Mouse (Mus musculus) layer of hippocampus, postnatal 36 days (tissue): ENCODE results near the gene Slc25a39. TPM values are rescaled to one million over a fixed set of nuclear protein-coding genes. Genes with fewer than 3 reads are reported as not detected.

Experiments used
- DNase-seq, 2 experiments: peaks; one replicate each; pipeline ENCODE4 v3.0.0; 2022
- total RNA-seq, 2 experiments: library from RNA; stranded (reverse); gene quantifications; 2 replicates each; pipeline ENCODE4 v1.2.3; 2021

The Slc25a39 gene
- total RNA-seq, 2 experiments from 2014 or later = 61.9 to 64.0 TPM

DNA sequence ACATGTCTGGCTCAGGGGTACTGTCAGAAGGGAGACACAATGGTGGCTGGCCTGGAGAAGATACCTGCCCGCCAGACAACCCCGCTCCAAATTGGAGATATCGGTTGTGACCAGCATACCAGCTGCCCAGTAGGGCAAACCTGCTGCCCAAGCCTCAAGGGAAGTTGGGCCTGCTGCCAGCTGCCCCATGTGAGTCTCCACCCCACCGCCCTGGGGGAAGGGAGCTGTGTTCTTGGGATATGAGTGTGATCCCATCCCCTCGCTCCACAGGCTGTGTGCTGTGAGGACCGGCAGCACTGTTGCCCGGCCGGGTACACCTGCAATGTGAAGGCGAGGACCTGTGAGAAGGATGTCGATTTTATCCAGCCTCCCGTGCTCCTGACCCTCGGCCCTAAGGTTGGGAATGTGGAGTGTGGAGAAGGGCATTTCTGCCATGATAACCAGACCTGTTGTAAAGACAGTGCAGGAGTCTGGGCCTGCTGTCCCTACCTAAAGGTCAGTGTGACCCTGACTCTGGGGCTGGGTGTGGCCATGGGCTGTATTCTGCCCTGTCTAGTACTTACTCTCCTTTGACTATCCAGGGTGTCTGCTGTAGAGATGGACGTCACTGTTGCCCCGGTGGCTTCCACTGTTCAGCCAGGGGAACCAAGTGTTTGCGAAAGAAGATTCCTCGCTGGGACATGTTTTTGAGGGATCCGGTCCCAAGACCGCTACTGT lies 28.2 kb upstream of the Slc25a39 start:
- DNase-seq = no peak

DNA sequence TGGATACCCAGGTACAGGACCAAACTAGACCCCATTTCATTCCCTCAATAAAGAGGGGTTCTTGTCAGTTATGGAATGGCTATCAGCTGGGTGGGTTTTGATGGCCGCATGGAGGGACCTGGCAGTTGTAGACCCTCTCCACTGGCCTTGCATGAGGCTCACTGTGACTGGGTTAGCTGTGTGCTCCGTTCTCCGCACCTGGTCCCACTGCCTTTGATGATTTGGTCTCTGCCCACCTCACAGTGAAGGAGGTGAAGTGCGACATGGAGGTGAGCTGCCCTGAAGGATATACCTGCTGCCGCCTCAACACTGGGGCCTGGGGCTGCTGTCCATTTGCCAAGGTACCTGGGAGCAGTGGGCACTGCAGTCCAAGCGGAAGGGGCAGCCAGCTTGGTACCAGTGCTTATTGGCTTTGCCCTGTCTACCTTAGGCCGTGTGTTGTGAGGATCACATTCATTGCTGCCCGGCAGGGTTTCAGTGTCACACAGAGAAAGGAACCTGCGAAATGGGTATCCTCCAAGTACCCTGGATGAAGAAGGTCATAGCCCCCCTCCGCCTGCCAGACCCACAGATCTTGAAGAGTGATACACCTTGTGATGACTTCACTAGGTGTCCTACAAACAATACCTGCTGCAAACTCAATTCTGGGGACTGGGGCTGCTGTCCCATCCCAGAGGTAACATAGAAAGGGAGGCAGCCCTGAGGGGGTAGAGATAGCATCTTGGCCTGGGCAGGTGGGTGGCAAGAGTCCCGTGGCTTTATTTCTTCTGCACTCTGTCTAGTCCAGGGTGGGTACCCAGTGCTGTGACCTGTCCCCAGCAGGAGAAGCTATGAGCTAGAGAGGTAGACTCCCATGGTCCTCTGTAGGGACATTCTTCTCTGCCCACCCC lies 27.3 kb upstream of the Slc25a39 start:
- DNase-seq = no peak

DNA sequence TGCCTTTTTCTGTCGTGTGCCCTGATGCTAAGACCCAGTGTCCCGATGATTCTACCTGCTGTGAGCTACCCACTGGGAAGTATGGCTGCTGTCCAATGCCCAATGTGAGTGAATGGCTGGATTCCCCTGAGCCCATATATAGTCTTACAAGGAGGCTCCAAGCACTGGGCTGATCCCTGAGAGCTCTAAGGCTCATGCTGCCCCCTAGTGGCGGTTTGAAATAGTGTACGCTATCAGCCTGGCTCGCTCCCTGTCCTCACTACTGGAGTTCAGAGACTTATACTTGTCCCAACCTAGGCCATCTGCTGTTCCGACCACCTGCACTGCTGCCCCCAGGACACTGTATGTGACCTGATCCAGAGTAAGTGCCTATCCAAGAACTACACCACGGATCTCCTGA lies 26.7 kb upstream of the Slc25a39 start:
- DNase-seq = peak; percentile 84 to 85

DNA sequence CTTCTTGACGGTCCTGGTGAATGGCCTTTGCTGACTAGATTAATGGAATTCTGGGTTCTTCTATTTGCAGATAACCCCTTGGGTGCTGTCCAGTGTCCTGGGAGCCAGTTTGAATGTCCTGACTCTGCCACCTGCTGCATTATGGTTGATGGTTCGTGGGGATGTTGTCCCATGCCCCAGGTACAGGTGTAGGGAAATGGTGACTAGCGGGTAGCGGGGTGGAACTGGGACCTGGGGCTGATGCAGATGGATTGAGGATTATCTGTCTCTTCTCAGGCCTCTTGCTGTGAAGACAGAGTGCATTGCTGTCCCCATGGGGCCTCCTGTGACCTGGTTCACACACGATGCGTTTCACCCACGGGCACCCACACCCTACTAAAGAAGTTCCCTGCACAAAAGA lies 26.1 kb upstream of the Slc25a39 start:
- no peak for DNase-seq

DNA sequence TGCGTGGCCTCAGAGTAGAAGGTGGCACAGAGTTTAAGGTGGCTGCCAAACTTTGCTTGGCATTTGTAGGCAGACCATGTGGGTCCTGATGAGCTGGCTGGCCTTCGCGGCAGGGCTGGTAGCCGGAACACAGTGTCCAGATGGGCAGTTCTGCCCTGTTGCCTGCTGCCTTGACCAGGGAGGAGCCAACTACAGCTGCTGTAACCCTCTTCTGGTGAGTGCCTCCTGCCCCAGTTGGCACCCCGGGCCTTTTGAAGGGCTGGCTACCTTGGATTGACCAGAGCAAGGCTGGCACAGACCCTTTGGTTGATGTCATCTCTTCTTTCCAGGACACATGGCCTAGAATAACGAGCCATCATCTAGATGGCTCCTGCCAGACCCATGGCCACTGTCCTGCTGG lies 25.1 kb upstream of the Slc25a39 start:
- DNase-seq = peak in 1 of 2 experiments; percentile 39

DNA sequence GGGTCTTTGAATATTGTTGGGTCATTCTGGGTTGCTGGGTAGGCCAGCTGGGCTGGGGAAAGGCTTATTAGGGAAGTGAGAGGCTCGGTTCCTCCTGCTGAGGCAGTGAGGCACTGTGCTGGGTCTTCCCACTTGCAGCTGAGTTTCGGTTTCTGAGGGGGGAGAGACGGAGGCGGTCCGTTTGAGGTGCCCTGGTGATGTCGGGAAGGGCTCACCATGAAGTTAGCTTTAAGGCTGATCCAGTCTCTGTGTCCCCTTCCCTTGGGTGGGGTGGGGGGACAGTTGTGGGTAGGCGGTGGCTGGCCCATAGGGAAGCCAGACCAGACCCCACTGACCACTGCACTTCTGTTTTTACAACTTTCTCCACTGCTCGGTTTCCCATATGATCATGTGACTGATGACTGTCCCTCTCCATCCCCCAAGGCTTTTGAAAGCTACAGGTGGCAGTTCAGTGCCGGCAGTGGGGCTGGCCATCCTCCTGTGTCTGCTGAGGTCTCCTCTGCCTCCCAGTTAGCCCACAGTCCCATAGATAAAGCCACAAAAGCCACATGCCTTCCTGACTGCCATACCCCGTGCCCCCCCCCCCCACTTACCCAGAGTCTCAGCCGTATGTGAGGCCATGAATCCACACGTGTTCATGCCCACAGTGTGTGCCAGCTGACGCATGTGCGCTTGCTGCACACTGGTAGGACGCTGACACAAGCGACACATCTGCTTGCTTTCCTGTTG lies 24.5 kb upstream of the Slc25a39 start:
- peak in 1 of 2 experiments; percentile 24 for DNase-seq

DNA sequence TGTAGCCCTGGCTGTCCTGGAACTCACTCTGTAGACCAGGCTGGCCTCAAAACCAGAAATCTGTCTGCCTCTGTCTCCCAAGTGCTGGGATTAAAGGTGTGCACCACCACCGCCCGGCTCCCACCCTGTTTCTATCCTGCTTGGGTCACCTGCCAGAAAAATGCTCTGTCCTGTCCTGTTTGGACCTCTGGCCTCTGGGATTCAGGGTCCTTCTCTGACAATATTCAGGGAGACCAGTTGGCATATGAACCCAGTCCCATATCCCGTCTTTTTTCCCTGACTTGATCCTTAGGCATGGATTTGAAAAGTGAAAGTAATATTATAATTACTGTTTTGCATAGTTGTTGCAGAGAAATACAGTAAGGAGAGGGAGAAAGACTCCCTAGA lies 24.0 kb upstream of the Slc25a39 start:
- DNase-seq = no peak

DNA sequence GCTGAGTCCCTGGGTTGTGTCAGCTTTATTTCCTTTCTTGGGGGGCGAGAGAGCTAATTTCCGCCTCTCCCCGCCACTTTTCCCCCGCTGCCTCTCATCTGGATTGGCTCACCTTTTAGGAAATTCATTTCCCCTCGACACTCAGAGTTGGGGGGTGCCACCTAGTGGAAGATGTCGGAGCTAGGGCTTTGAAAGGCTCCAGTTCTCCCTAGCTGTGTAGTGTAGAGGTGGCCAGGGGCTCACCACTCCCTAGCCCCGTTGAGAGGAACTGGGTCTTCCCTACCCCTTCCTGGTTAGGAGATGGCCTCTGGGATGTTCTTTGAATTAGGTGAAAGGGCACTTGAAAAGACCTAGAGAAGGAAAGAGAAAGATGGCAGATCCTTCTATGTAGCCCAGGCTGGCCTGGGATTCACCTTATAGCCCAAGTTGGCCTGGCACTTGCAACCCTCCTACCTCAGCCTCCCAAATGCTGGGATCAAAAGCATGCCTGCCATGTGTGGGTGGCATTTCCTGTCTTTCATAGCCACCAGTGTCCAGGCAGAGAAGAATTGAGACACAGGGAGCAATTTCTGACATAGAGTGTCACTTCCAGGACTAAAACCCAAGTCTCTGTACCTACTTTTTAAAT lies 23.4 kb upstream of the Slc25a39 start:
- peak; percentile 72 to 80 for DNase-seq

DNA sequence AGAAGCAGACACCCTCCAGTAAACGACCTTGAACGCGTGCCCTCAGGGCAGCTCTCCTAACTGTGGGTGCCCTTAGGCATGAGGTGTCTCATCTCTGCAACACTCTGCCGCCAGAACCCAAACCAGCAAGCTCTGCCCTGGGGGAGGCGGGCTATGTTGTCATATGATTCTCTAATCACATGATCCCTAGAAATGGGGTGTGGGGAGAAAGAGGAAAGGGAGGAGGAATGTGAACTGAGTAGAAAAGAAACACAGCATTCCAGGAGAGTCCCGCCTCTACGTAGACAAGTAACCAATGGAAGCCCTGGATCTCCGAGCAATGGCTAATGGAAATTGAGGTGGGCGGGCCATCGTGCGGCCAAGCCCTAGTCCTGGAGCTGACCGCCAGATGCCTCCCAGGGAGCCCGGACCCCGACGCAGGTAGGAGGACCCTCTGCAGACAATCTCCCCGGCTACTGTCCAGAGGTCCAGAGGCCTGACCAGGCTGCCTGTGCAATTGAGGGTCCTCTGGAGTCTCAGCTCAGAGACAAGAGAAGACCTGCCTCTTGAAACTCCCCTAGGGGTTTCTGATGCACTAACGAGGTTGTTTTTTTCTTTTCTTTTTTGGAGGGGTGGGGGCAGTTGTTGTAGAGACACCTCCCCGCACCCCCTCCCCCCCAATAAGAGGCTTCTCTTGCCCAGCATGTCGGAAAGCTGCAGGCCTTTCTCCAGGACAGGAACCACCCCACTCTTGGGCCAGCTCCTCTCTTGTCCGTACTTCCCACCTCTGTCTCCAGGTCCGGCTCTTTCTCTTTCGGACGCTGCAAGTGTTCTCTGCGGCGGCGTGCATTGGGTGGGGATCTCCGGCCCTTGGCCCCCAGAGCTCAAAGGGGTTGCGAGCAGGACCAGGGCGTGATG lies 22.6 kb upstream of the Slc25a39 start, which contains the start of gene Grn:
Grn (plus strand) TSS at position 195 of the 897 bp plus-strand sequence.
- peak; percentile 87 for DNase-seq

DNA sequence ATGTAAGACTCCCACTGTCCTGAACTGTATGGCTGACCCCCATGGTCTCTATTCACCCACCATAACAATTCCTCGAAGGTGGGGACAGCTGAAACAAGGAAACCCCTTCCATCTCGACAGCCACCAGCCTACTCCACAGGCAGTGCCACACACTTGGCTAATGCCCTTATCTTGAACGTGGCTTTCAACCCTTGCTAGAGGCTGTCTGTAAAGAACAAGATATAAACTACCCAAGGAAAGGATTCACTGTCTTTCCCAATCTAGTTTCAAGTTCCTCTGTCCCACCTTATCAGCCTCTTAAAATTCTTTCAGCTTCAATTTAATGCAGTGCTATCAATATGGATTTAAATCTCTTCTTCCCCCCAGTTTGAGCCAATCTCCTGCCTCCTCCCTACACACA lies 21.8 kb upstream of the Slc25a39 start:
- no peak for DNase-seq

DNA sequence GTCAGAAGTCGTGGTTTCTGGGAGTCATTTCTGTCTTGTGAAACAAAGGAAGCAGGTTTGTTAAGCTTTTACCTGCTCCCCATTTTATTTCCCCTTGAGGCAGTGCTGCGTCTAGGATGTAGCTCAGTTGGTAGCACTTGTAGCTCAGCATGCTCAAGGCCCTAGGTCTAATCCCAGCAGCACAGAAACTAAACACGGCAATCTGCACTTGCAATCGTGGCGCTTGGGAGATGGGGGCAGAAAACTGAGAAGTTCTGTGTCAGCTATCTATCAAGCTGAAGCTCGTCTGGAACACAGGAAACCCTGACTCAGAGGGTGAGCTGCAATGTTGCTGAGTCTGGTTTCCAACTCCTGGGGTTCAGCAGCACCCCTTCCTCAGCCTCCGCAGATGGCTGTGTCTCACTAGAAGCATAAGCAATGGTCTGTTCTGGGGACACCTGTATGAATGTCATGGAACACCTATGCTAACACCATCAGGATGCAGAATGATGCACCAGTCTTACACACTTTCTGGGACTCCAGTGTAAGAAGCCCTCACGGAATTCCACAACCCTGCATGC lies 21.3 kb upstream of the Slc25a39 start:
- DNase-seq = no peak

DNA sequence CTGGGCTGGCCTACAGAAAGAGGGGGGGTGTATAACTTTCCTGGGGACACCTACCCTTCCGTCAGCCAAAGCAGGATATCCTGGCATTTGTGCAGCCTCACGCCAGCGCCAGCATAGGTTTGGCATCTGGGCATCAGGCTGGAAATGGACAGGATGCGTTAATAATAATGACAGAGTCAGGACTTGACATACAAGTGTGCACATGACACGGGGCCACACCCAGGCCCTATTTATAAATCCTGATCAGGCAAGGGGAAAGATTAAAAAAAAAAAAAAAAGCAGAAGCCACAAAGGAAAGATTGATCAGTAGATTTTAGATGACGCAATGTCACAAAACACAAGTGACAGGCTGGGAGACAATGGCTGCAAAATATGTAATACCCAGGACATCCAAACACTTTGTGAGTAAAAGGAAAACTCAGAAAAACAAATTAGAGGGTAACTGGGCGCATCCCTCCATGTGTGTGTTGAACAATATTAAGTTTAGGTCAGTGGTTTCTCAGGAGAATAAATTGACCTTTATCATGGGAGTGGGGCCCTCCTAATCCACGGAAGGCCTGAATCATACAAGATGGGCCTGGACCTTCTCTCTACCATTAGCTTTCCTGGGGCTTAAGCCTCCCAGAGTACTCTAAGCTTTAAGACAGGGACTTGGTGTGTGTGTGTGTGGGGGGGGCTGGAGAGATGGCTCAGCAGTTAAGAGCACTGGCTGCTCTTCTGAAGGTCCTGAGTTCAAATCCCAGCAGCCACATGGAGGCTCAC lies 18.0 kb upstream of the Slc25a39 start:
- no peak for DNase-seq

DNA sequence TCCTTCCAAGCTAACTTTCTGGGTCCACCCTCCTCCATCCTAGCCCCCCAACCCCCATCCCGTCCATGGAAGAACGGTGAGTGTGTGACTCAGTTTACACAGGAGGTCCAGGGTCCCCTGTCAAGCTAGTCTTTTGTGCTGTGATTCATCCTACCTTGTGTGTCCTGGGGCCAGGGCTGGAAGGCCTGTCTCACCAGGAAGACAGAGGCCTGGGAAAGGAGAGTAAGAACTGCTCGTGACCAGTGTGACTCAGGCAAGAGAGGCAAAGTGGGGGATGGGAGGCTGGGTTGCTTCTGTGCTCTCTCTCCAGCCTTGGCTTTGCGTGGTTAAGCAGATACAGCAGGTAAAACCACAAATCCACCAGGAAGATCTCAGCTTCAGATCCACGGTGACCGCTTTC lies 16.9 kb upstream of the Slc25a39 start:
- no peak for DNase-seq

DNA sequence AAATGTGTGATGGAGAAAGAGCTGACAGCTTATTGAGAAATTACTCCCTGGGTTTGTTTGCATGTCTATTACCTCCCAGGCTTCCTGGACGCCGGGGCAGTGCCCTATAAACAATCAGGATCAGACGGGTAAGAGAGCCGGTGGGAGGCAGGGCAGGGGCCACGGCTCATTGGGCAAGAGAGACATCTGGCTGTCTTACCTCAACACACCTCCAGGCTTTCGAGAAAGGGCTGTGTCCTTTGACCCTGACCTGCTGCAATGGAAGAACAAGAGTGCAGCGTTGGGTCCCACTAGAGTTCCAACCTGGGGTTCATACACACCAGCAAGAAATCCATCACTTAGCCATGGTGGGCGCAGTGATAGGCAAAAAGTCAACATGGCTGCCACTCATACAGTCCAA lies 13.8 kb upstream of the Slc25a39 start:
- DNase-seq = no peak

DNA sequence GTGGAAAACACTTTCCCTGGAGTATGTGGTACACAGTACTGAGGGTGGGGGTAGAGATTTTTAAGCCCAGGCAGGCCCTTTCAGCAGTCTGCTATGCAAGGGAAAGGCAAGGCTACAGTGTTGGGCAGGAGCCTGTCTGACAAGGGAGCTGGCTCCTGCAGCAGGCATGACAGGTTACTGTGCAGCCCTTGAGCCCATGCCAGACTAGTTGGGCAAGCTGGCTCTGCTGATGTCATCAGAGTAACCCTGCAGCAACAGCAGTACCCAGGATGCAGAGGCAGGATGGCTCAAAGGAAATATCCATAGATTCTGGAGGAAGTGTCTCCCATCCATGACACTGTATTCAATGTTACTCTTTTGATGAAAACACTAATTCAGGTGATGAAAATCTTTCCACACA lies 11.1 kb upstream of the Slc25a39 start:
- DNase-seq = no peak

DNA sequence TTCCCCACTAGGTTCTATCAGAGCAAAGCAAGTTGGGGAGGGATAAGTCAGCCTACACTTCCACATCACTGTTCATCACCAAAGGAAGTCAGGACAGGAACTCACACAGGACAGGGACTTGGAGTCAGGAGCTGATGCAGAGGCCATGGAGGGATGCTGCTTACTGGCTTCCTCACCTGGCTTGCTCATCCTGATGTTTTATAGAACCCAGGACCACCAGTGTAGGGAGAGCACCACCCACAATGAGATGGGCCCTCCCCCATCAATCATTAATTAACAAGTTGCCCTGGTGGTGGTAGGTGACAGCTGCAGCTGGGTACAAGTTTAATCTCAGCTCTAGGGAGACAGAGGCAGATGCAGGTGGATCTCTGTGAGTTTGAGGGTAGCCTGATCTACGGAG lies 9.4 kb upstream of the Slc25a39 start:
- no peak for DNase-seq

DNA sequence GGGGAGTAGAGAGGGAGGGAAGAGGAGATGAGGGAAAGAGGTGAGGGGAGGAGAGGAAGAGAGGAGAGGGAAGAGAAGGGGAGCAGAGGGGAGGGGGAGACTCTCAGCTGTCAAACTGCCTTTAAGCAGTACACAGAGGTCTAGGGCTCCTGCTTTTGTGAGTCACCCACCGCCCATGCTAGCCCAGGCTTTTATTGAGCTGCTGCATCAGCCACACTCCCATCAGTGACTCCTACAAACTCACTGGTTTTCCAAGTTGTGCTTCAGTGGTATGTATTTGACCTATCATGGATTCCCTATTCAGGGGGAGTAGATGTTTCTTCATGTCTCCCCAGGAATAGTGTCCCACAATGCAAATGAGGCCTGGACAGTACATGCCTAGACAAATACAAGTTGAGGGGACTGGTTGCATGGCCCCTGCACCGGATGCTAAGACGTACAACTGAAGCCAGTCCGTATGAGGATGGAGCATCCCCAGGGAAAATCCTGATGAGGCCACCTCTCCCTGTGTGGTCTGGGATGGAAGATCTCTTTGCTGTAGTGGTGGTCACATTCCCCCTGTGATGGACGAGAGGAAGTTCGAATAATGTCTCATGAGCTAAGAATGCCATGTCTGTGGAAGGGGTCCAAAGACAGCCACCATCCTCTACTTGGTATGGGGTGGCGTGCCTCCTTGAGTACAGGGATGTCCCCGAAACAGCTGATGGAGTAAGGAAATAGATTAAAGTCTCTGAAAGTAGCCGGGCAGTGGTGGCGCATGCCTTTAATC lies 7.5 kb upstream of the Slc25a39 start:
- no peak for DNase-seq

DNA sequence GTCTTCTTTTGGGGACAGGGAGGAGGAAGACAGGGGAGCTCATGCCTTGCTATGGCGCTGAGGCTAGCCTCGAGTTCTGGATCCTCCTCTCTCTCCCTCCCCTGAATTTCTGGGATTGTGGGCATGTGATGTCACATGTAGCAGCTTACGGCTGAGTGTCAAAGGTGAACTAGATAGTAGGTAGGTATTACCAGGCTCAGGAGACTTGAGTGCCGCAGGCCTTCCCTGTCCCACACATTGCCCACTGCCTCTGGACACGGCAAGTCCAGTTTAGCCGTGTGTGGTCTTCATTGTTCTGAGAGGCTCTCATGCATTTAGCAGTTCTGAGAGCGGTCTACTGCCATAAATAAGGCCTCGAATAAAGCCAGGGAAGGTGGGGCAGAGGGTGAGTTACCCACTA lies 5.3 kb upstream of the Slc25a39 start:
- DNase-seq = no peak

DNA sequence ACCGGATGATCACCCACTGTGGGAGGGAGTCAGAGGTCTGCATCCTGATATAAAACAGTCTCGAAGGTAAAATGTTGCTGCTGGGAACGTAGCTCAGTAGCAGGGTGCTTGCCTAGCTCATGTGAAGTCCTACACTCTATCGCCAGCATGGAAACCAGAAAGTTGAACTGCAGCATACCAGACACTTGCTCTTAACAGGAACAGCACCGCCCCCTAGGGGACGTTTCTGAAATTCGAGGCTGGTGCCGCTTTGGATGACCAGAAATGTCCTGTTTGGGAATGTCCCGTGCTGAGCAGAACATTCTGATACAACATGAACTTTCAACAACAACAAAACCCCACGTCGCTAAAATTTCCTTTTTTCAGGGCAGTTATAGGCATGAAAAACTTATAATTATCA lies 4.0 kb upstream of the Slc25a39 start:
- peak; percentile 83 to 85 for DNase-seq

DNA sequence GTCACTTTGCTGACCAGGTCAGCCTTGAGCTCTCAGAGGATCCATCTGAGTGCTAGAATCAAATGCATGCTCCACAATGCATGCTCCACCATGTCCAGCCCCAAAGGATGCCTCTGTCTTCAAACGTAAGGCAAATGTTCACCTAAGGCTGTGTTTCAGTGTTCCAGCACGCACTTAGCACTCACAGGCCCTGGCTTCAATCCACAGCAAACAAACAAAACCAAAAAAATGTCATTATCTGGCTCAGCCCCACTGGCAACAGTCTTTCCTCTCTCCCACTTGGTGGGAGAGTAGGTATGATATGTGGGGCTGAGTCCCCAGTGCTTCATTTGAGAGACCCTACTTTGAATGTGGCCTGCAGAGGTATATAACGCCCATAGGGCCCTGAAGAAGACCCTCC lies 3.3 kb upstream of the Slc25a39 start:
- no peak for DNase-seq
